10 mouse cellular contexts compared by ENCODE assay signal in genomic region chr4:76324509-76324908, GRCm38 (mm10).
DNase-seq lines count a peak whose midpoint lies in the region; ATAC-seq and TF ChIP-seq lines count a peak whose summit lies in the region.
"Had no signal": no experiment of that assay in that cellular context is flagged by ENCODE, and none has a peak within 500 bp of the region (broad histone marks: within the 10 kb centered on the region; RNA-seq: fewer than 3 reads in every experiment).

No protein-coding gene starts in this region.

- ATAC-seq in kidney, embryonic 16.5 days (ENCODE audit: low FRiP score, low TSS enrichment), result peak; percentile 35; the same call in 1 of the 2 replicates
- peak; percentile 23; the same call in 1 of the 2 replicates for ATAC-seq in neural tube, embryonic 13.5 days (ENCODE audit: low read depth)
- ATAC-seq in limb, embryonic 14.5 days (ENCODE audit: low FRiP score, low read depth), result 0 out of 2 replicates have a peak, but pooled peaks have one; percentile 48
- ATAC-seq: CD4-positive, CD25-positive, alpha-beta regulatory T cell, adult 4 months; liver, postnatal 0 days had no signal

- H3K27ac ChIP-seq in kidney, embryonic 16.5 days (ENCODE audit: low read length), result no peak overlapping the region
- peak overlapping the region; percentile 69 for H3K27ac ChIP-seq in neural tube, embryonic 13.5 days (replicated peaks)
- H3K27ac ChIP-seq in limb, embryonic 14.5 days (replicated peaks; ENCODE audit: low read depth, low read length), result no peak overlapping the region

- no peak overlapping the region for H3K9ac ChIP-seq in kidney, embryonic 16.5 days (replicated peaks; ENCODE audit: low read length)
- no peak overlapping the region for H3K9ac ChIP-seq in neural tube, embryonic 13.5 days
- H3K9ac ChIP-seq in limb, embryonic 14.5 days (ENCODE audit: low read depth, low read length, severe bottlenecking), result no peak overlapping the region
- H3K9ac ChIP-seq: liver, postnatal 0 days had no signal

- no peaks in the 10 kb centered on the region for H3K27me3 ChIP-seq in kidney, embryonic 16.5 days (ENCODE audit: insufficient read depth, low read length)
- H3K27me3 ChIP-seq in neural tube, embryonic 13.5 days, result no peaks in the 10 kb centered on the region
- no peaks in the 10 kb centered on the region for H3K27me3 ChIP-seq in limb, embryonic 14.5 days (ENCODE audit: control insufficient read depth, insufficient read depth, low read length)

- no peaks in the 10 kb centered on the region for H3K9me3 ChIP-seq in kidney, embryonic 16.5 days (ENCODE audit: low read length)
- no peaks in the 10 kb centered on the region for H3K9me3 ChIP-seq in neural tube, embryonic 13.5 days
- no peaks in the 10 kb centered on the region for H3K9me3 ChIP-seq in limb, embryonic 14.5 days (ENCODE audit: control insufficient read depth, low read length)

- peaks cover 24% of the 10 kb centered on the region for H3K4me1 ChIP-seq in kidney, embryonic 16.5 days (ENCODE audit: insufficient read depth, low read length)
- peaks cover 57% of the 10 kb centered on the region for H3K4me1 ChIP-seq in neural tube, embryonic 13.5 days (replicated peaks)
- peaks cover 23% of the 10 kb centered on the region; the same call in 1 of the 2 replicates for H3K4me1 ChIP-seq in limb, embryonic 14.5 days (ENCODE audit: control insufficient read depth, insufficient read depth, low read length)

- 45% methylated on average over 5 of the region's 5 CpGs for WGBS in kidney, embryonic 16.5 days
- 59% methylated on average over 5 of the region's 5 CpGs for WGBS in neural tube, embryonic 13.5 days
- 43% methylated on average over 5 of the region's 5 CpGs for WGBS in limb, embryonic 14.5 days

- no peak for TF ChIP-seq POLR2A in limb, embryonic 14.5 days (IDR thresholded peaks at IDR 0.05; ENCODE audit: borderline replicate concordance, extremely low read depth, insufficient read depth, insufficient read length)

- H3K4me3 ChIP-seq in kidney, embryonic 16.5 days (ENCODE audit: low read length), result no peak overlapping the region
- H3K4me3 ChIP-seq in neural tube, embryonic 13.5 days, result no peak overlapping the region
- H3K4me3 ChIP-seq in limb, embryonic 14.5 days (replicated peaks; ENCODE audit: low read length), result no peak overlapping the region

- no peak overlapping the region for H3K4me2 ChIP-seq in kidney, embryonic 16.5 days (replicated peaks; ENCODE audit: low read depth, low read length)
- H3K4me2 ChIP-seq in neural tube, embryonic 13.5 days, result no peak overlapping the region
- no peak overlapping the region for H3K4me2 ChIP-seq in limb, embryonic 14.5 days (replicated peaks; ENCODE audit: low read depth, low read length, severe bottlenecking)

- no peaks in the 10 kb centered on the region for H3K36me3 ChIP-seq in kidney, embryonic 16.5 days (ENCODE audit: insufficient read depth, low read length)
- H3K36me3 ChIP-seq in neural tube, embryonic 13.5 days, result no peaks in the 10 kb centered on the region
- no peaks in the 10 kb centered on the region for H3K36me3 ChIP-seq in limb, embryonic 14.5 days (ENCODE audit: control insufficient read depth, insufficient read depth, low read length)

- no peak for DNase-seq in kidney, postnatal 36 days
- no peak for DNase-seq in neural tube, embryonic 10.5 days (ENCODE audit: extremely low spot score, low spot score)
- peak; percentile 42 for DNase-seq in limb, embryonic 14.5 days (ENCODE audit: low spot score)
- DNase-seq in cerebellum, adult 8-10 months, result no peak
- DNase-seq in layer of hippocampus, adult 9-11 months, result no peak
- DNase-seq: gastrocnemius, postnatal 14 days; liver, postnatal 0 days had no signal
